Mouse (Mus musculus) ZHBTc4 (cell line): ENCODE results near the gene Sugct.
A peak's percentile ranks its signal among the peaks of the same experiment; 100 is the strongest.

Source experiments
- DNase-seq: peaks from one replicate; pipeline ENCODE4 v3.0.0-alpha.2; 2011; ENCODE audit warnings: low read depth, low spot score

Sugct gene

DNA sequence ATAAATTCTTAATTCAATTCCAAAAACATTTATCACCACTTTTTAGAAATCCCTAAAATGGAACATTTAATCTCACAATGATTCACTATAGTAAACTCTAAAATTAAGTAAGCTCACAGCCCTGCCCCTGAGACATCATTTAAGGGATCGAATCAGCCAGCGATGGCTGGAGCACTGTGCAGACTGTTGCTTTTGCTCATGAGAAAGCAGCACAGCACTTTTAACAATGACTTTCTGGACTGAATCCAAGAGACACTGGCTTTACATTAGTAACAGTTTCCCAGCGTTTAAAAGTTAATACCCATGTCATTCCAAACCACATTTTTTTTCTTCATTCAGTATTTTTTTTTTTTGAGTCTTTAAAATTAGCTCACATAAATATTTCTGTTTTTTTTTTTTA is 398.9 kb downstream of the Sugct start:
- DNase-seq = no peak

DNA sequence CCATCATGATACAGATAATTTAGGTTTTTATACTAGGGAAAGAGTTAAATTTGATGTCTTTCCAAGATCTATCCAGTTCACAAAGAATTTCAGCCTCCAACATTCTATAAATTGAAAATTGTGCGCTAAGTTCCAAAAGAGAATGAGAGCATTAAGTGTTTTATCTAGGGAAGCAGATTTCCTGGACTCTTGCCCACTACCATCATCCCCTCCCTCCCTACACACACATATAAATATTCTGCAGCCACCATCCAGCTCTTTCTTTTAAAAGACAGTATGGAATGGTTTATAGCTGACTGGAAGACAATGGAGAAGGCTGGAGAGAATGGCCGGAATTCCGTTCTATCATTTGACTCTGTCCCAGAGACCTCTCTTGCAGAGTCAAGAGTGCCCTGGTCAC is 404.3 kb downstream of the Sugct start:
- DNase-seq = no peak

DNA sequence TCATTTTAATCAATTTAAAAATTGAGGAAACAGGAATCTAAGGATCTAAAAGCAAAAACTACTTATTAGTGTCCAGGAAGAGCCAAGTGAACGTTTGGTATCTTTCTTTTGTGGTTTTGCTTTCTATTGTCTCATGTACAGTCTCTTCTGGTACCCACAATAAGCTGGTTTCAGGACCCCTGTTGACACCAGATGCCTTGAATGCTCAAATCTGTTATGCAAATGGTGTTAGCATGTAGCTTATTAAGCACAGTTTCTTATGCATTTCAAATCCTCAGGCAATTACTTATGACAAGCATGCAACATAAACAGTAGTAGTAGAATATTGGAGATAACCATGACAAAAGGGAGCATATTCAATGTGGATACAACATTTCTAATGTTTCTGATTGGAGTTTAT is 407.0 kb downstream of the Sugct start:
- DNase-seq = no peak

DNA sequence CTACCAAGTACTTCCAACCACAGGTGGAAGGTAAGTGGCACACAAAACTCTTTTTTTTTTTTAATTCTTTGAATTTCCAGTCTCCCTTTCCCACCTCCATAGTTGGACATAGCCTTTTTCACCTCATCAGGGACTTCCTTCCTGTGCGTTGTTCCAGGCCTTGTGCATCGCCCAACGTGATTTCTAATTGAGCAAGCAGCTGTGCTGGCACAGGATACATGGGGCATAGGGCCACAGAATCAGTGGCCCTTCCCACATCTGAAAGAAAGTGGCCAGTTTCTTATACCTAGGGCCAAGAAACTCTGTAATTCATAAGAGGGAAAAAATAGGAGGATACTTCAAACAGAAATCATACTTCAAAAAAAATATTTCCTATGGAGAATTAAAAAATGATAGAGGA is 449.4 kb downstream of the Sugct start:
- DNase-seq = no peak

DNA sequence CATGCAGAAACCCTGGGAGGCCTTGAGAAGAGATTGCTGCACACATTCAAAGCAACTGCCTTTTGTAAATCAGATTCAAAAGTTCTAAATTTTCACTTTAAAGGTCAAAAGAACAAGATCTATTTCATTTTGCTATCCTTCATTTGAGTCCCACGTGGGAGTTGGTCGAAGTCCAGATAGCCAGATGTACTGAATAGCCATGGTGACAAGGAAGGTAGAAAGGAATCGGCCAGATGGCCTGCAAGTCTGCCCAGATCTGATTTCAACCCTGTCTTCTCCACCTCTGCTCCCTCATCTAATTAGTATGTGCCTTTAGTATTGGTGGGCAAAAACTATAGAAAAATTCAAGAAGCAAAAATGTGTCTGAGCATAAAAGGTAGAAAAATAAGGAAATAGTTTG is 478.8 kb downstream of the Sugct start:
- no peak for DNase-seq

DNA sequence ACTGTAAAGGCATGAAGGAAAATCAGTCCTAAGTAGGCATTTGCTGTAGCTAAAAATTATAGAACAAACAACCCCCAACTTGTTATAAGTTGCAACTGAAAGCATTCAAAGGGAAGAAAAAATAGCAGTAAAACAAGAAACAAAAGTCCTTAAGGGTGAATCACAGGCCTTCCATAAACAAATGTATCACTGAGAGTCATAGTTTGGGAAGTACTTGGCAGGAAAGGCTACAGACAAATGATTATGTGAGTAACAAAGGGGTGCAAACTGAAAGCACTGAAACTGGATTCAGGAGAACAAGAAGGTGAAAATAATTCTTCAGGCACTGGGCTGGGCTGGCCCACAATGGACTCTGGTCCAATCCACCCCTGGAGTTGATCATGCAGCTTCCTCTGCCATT is 482.7 kb downstream of the Sugct start:
- no peak for DNase-seq

DNA sequence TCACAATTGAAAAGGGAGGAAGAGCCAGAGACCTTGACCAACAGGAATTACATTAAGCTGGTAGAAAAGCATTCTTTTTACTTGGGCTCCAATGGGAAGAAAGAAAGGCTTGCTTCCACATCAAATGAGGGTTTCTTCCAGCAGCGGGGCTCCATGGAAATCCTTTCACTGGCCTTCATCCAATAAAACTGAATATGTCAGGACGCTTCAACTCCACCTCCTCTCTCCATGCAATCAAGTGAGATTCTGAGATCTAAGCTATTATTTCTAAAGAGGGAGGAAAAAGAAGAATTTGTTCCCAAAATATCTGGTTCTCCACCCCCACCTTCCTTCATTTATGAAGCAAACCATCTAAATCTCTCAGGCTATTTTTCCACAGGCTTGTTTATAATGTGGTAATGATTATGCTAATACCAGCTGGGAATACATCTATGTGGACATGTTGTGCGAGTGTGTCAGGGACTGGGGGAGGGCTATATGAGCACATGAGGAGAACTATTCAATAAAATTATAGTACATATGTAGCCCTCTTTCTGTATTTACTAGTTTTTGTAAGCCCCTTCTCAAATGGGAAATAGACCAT is 505.1 kb downstream of the Sugct start:
- DNase-seq = no peak

DNA sequence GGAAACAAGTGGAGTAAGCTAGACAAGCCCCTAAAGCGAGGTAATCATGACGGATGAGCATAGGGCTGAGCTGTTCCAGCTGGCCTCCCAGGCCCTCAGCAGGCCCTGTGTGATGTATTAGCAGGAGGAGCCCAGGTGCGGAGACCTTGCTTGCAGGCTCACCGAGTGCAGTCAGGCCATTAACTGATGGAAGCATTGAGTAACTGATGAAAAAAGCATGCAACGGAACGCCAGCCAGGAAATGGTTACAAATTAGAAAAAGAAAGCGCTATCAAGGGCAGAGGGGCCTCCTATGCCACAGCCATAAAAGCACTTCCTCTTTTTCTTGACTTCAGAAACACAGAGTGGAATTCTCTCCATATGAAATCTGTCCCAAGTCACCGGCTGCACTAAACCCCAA is 510.1 kb downstream of the Sugct start:
- DNase-seq = peak; percentile 53

DNA sequence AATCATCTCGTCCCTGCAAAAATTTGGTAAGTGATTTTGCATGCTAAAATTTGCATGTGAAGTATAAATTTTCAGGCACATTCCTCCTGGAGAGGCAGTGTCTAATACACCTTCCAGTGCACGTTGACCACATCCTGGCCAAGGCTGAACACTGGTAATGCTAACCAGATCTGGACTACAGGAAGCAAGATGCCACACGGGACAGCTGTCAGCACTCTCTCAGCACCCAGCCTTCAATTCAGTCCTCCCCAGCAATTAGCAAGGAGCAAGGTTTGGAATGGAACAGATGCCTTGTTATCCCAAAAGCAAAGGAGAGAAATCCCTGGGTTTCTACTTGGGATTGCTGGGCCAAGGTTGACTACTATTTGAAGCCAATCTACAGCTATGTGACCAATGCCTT is 529.4 kb downstream of the Sugct start:
- no peak for DNase-seq

DNA sequence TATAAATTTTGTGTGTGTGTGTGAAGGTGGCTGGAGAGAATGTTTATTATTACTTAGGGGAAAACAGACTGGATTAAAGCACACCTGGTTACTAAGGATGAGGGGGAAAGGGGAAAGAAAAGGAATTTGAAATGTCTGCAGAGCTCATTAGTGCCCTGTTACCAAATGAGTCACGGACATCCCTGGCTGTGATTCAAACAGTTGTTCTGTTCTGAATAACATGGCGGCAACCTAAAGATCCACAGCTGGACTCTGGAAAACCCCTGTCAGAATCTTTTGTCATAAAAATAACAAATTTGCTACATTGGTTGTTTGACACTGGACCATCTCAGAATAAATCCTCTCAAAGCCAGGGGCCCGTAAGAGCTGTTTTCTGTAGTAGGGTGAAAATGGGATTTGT is 530.6 kb downstream of the Sugct start:
- DNase-seq = no peak

DNA sequence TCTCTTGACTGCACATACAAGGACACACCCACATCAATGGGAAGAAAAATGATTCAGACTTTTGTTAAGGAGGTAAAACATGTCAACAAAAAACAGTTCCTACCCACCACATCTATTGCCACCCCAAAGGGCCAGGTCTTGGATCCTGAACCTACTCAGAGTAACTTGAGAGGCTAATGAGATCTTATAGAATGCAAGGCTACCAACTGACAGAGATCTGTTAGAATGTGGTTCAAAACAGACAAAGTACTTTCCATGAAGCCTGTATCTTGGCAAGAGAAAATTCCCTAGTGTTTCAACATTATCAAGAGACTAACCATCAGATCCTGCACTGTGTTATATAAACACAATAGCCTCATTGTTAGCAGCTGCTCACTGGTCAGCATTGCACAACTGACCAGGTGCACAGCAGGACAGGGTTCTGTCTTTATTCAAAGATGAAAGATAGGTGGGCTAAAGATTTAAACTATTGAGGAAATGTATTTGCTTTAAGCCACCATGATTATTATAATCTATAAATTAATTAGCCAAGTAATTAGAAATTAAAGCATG is 548.8 kb downstream of the Sugct start:
- DNase-seq = no peak

DNA sequence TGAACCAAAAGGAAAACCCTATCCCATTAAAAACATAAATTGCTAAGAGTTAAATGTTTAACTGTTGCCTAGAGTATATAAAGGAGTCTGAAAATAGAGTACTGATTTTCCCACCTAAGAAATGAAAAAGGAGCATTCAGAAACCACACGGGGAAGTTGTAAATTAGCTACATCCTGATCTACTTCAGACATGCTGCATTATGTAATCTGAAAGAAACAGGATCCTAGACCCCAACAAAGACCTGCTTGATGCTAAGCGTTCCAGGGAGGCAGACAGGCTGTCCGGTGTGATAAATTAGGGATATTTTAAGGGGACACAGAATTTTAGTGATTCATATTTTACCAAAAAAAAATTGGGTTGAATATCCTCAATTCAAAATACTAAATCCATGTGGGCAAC is 579.3 kb downstream of the Sugct start:
- DNase-seq = no peak

DNA sequence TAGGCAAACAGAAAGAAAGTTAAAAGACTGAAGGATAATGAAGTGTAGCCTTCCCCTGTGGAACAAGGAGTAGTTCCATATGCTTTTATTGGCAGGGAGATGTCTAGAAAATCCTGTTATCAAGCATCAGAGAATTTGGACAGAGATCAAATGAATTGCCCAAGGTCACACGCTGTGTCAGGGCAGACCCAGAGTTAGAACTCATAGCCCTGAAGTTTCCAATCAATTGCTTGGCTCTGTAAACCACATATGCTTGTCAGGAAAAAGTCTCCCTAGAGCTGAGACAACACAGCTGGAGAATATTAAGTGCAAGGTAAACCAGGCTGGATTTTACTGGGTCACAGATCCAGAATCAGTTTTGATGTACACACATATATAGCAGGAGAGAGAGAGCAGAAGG is 593.0 kb downstream of the Sugct start:
- DNase-seq = no peak

DNA sequence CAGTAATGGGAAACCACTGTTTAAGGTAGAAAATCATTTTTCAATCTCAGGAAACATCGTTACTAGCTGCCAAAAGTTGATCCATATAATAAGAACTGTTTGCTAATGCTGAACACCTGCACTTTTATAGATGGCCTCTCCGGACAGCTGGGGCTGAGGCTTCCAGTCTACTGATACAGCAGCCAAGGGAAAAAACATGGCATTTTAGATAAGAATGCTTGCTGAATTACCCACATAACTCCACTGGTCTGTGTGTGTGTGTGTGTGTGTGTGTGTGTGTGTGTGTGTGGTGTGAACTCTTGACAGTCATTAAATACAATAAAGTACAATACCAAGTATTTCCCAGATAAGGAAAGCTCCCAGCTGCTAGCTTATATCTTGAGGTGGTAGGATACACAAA is 608.8 kb downstream of the Sugct start:
- DNase-seq = no peak

DNA sequence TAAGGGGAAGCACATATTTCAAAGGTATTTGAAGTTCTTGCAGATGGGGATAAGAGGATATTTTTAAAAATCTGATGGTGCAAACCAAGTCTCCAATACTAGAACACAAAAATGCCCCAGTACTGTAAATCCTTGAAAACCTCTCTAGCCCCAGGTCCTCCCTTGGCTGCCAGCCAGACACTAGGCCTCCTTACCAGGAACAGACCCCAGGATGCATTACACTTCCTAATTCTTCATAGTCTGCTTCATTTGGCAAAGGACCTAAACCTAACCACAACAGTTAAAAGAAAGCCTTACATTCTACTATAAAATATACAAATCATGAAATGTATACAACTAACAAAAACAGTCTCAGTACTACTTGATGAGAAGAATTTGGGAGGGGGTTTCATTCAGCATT is 609.2 kb downstream of the Sugct start:
- DNase-seq = no peak

DNA sequence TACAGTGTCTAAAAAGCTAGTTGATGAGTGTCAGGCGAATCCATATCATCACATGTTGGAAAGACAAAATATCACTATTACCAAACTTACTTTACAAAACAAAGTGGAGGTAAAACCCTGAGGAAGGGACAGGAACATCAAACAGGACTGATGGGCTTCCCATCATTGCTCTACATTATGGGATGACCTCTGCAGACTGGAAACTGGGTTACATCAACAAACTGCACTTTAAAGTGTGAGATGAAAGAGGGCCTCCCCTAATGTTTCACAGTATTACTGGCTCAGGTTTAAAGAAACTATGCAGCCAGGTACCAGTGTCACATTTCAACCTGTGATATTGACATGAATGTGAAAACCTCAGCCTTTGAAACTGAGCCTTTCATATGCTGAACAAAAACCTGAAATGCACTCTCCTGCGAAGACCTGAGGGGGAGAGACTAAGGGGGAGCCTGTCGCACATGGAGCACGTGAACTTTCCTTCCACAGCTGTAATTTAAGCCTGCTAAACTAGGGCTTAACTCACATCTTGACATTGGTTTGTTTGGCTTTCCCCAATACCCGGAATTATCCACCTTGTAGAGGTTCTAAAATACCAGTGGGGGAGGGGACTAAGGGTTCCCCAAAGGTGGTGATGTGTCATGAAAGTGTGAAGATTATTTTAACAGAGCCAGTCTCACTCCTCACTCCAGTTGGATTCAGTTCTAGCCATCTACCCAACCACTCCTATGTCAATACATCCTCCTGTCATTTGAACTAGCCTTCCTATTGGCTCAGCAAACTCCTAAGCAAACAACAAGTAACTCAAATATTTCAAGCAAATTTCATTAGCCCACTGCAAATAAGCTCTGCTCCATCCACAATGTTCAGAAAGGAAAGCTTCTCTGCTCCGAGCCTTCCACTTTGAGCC is 610.2 kb downstream of the Sugct start:
- DNase-seq = no peak

DNA sequence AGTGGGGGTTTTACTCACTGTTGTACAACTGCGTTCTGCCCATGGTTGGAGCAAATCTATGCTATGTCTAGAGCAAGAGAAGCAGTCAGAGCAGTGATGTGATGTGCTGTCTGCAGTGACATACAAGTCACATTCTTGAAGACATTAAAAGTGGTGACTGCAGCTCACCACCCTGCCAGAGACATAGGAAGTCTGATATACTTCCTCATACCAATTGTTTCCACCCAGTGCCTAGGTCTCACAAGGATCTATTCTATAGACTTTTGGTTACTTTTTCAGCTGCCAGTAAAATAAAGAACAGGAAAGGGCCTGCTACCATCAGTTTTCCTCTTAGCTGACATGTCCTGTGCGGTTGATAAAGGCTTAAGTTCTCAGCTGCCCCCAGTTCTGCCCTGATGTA is 613.7 kb downstream of the Sugct start:
- DNase-seq = no peak

DNA sequence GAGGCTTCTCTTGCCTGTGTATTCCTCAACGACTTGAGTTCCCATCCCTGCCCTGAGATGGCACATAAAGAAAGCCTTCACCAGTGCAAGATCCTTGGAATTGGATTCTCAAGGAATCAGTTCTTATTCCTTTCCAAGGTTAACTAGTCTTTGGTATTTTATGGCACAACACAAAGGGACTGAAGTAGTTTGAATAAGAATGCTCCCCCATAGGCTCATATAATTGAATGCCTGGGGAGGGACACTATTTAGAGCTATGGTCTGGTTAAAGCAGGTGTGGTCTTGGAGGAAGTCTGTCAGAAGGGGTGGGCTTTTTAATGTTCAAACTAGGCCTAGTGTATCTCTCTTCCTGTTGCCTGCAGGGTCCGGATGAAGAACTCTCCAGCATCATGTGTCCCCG is 629.8 kb downstream of the Sugct start:
- DNase-seq = peak; percentile 61

DNA sequence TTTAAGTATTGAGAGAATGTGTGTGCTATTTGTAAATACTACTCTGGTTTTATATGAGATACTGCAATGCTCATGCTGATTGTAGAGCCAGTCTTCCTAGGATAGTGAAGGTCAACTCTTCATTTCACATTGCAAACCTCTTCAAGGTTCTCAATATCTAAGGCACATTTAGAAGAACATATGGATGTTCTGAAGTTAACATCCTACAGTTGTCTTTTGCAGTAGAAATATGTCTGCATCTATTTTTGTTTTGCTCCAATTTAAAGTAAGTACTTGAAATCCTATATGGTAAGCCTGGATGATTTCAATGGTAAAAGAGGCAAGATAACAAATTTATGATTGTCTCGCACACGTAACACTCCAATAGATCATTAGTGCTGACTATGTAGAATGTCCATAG is 638.7 kb downstream of the Sugct start:
- DNase-seq = no peak

DNA sequence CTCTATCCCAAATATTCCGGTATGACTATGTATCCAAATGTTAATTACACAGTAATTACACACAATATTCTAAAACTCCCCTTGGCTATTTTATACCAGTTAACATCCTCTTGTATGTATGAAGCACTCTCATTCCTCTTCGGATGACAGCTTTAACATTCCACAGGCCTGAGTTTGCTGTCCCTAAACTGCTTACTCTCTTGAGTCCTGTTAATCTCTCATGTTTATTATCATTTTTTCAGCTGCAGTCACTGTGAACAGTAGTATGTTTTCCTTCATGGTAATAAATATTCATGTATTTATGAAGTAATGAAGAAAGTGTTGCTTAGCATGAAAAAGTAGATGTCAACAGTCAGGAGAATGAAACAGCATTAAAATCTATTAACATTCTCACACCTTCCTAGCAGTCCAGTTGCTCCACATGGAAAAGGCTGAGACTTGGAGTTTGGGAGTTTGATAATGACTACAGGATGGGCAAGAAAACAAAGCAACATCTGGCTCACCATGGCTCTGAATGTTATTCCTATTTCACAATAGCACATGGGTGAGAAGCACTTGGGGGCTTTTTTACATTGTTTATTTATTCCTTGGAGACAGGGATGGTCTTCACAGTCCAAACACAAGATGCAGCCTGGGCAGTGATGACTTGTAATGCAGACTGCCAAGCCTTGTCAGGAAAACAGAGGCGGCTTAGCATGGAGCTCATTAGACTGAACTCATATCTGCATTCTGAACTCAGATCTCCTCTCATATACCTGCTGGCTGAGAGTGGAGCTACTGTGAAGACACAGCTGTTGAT is 651.7 kb downstream of the Sugct start:
- DNase-seq = no peak

DNA sequence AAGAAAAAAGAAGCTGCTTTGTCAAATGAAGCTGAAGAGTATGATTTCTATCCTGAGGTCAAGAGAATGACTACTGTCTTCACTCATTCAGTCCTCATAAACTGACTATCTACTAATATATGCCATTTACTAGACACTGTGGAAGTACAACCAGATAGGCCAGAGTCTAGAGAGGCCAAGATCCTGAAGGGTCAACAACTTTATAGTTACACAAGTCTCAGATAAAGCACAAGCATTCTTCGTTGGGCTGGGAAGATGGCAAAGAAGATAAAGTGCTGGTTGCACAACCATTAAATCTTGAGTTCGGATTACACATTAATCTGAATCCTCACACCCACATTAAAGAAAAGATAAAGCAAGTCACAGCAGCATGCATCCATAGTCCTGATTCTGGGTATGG is 653.0 kb downstream of the Sugct start:
- DNase-seq = no peak

DNA sequence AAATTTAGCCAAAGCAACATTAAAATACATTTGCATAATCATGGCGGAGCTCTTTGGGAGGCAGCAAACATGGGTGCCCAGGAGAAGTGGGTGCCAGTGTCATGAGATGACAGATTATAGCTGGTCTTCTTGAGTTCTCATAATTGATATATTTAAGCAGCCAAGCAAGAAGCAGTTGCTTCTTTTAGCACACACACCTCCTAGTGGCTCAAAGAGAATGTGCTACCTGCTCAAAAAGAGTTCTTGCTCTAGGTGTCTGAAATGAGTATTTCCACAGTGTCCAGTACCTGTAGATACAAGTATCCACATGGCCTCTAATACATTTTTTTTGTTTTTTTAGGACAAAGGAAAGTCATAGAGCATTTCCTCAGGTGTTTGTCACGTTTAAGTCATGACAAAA is 655.6 kb downstream of the Sugct start:
- DNase-seq = no peak
